Mouse (Mus musculus) heart, embryonic 16.5 days (tissue): ENCODE results near the gene Ppip5k2. TPM values are rescaled to one million over a fixed set of nuclear protein-coding genes. Genes with fewer than 3 reads are reported as not detected.

Source experiments
- ATAC-seq: fragments of 200-750 bp; cut with Nextera tagmentation; replicated peaks from 2 replicates; pipeline ENCODE4 v1.8.0; 2017; ENCODE audit warnings: moderate number of reproducible peaks; ENCODE audit not compliant: insufficient read depth, low FRiP score; ENCODE audit errors: extremely low read depth
- H3K27ac ChIP-seq: fragments of 300-500 bp; sonication (generic); 2 replicates; pipeline ENCODE4 v1.5.1; 2014; ENCODE audit warnings: mild to moderate bottlenecking, low read length, control low read depth, moderate library complexity
- H3K27me3 ChIP-seq: fragments of 300-500 bp; sonication (generic); 2 replicates; pipeline ENCODE4 v1.6.1; 2014; ENCODE audit warnings: low read length, mixed read lengths; ENCODE audit not compliant: control insufficient read depth, insufficient read depth
- H3K36me3 ChIP-seq: fragments of 300-500 bp; sonication (generic); 2 replicates; pipeline ENCODE4 v1.6.1; 2014; ENCODE audit not compliant: control insufficient read depth, insufficient read depth
- H3K4me1 ChIP-seq: fragments of 300-500 bp; sonication (generic); 2 replicates; pipeline ENCODE4 v1.6.1; 2014; ENCODE audit warnings: low read length, mixed read lengths; ENCODE audit not compliant: control insufficient read depth, insufficient read depth
- H3K4me2 ChIP-seq: fragments of 300-500 bp; sonication (generic); 2 replicates; pipeline ENCODE4 v1.6.1; 2014; ENCODE audit warnings: low read depth, mild to moderate bottlenecking, control low read depth, low read length
- H3K4me3 ChIP-seq: fragments of 300-500 bp; sonication (generic); 2 replicates; pipeline ENCODE4 v1.5.1; 2014; ENCODE audit warnings: mild to moderate bottlenecking, control low read depth, low read length
- H3K9ac ChIP-seq: fragments of 300-500 bp; sonication (generic); 2 replicates; pipeline ENCODE4 v1.6.1; 2014; ENCODE audit warnings: low read length, control low read depth
- H3K9me3 ChIP-seq: fragments of 300-500 bp; sonication (generic); replicated peaks from 2 replicates; pipeline ENCODE4 v1.6.1; 2016; ENCODE audit warnings: low read length; ENCODE audit not compliant: control insufficient read depth
- WGBS: fragments of 180-500 bp; shearing (Covaris S2); extraction: QIAGEN DNeasy Blood & Tissue Kit; methylation state at CpG from one replicate; pipeline ENCODE4 v1.1.7; 2014; 5-methylcytosine and 5-hydroxymethylcytosine counted together
- polyA plus RNA-seq: library from polyadenylated mRNA; unstranded; fragments of >200 nt; fragmentation: Nextera tagmentation; extraction: Ambion mirVana; gene quantifications from 2 replicates; pipeline ENCODE4 v1.2.1, GENCODE M21; 2015

Ppip5k2 gene
- 50.6 and 51.5 TPM in 2 replicates for polyA plus RNA-seq

GRCm38 (mm10) chr1:97769904-97770753 lies at the start of gene Ppip5k2, which contains the start of gene Gin1:
Gene Ppip5k2, minus strand, starts transcription at chr1:97770411.
Gene Gin1, plus strand, starts transcription at chr1:97770172.
- WGBS, result under 1% methylated on average over 66 of the region's 66 CpGs

GRCm38 (mm10) chr1:97809255-97809912 lies 39.2 kb upstream of the Ppip5k2 start:
- no peaks in the 10 kb centered on the region for H3K27me3 ChIP-seq
- 32% methylated on average over 2 of the region's 2 CpGs for WGBS
- no peak overlapping the region for H3K4me2 ChIP-seq
- no peak for ATAC-seq
- no peaks in the 10 kb centered on the region for H3K36me3 ChIP-seq
- no peak overlapping the region for H3K27ac ChIP-seq
- H3K9me3 ChIP-seq, result no peaks in the 10 kb centered on the region
- H3K4me3 ChIP-seq, result no peak overlapping the region
- no peak overlapping the region for H3K9ac ChIP-seq
- no peaks in the 10 kb centered on the region for H3K4me1 ChIP-seq

More at GRCm38 (mm10) chr1:97769904-97770753, at the start of gene Ppip5k2, which contains the start of gene Gin1:
- Histone ChIP-seq H3K4me1 (peaks cover 13% of the 10 kb centered on the region), H3K9ac (peak within 1 kb of the TSS; percentile 95), H3K27ac (peak within 1 kb of the TSS; percentile 93), H3K36me3 (no peaks in the 10 kb centered on the region), H3K4me2 (peak within 1 kb of the TSS; percentile 73), H3K9me3 (no peaks in the 10 kb centered on the region), H3K4me3 (peak within 1 kb of the TSS; percentile 96), H3K27me3 (no peaks in the 10 kb centered on the region)
- ATAC-seq, result peak; percentile 98

DNA sequence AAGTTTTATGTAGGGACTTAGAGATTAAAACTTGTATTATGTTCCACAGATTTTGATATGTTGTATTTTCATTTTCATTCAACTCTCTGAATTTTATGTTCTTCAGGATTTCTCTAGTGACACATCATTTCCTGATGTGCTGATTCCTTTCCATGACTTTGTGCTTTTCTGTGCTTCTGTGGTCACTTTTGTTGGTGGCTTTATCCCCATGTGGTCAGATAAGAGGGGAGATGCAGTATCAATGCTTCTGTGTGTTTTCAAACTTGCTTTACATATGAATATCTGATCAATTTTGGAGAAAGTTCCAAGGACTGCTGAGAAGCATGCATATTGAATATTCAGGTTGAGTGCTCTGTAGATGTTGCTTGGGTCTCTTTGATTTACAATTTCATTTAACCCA lies 34.3 kb upstream of the Ppip5k2 start:
- no peaks in the 10 kb centered on the region for H3K27me3 ChIP-seq
- H3K9me3 ChIP-seq, result peaks cover 9% of the 10 kb centered on the region
- no peak overlapping the region for H3K4me2 ChIP-seq
- no peak for ATAC-seq
- H3K9ac ChIP-seq, result no peak overlapping the region
- 0 out of 2 replicates have a peak, but pooled peaks cover 3% of the 10 kb centered on the region for H3K4me1 ChIP-seq
- no peak overlapping the region for H3K4me3 ChIP-seq
- no peak overlapping the region for H3K27ac ChIP-seq
- H3K36me3 ChIP-seq, result no peaks in the 10 kb centered on the region; the same call in 1 of the 2 replicates

- Histone ChIP-seq H3K9ac (no peak overlapping the region), H3K4me2 (peak overlapping the region; percentile 51)
- 30% methylated on average over 4 of the region's 4 CpGs for WGBS
Measured at GRCm38 (mm10) chr1:97802207-97802902, 32.1 kb upstream of the Ppip5k2 start.

DNA sequence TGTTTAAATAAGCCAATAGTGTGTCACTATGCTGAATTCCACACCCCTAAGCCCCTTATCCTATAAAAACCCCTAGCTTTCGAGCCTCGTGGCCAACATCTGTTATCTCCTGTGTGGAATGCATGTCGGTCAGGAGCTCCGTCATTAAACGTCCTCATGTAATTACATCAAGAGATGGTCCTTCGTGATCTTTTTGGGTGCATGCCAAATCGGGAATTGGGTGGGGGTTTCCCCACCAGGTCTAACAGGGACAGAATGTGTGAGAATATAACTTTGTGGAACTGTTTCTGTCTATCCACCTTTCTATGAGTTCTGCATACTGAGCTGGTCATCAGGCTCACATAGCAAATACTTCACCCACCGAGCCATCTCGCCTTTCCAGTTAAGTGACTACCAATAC lies 25.7 kb upstream of the Ppip5k2 start:
- H3K4me1 ChIP-seq, result no peaks in the 10 kb centered on the region
- H3K4me3 ChIP-seq, result no peak overlapping the region
- no peak overlapping the region for H3K9ac ChIP-seq
- WGBS, result 53% methylated on average over 9 of the region's 9 CpGs
- no peak for ATAC-seq
- H3K36me3 ChIP-seq, result no peaks in the 10 kb centered on the region; the same call in 1 of the 2 replicates
- H3K4me2 ChIP-seq, result no peak overlapping the region
- H3K9me3 ChIP-seq, result peaks cover 9% of the 10 kb centered on the region
- H3K27me3 ChIP-seq, result no peaks in the 10 kb centered on the region
- H3K27ac ChIP-seq, result no peak overlapping the region

More at GRCm38 (mm10) chr1:97802207-97802902, 32.1 kb upstream of the Ppip5k2 start:
- H3K27me3 ChIP-seq, result no peaks in the 10 kb centered on the region
- H3K4me1 ChIP-seq, result 0 out of 2 replicates have a peak, but pooled peaks cover 3% of the 10 kb centered on the region
- no peak for ATAC-seq
- H3K27ac ChIP-seq, result no peak overlapping the region
- 0 out of 2 replicates have a peak overlapping the region, but pooled peaks have one; percentile 22 for H3K4me3 ChIP-seq
- H3K36me3 ChIP-seq, result no peaks in the 10 kb centered on the region; the same call in 1 of the 2 replicates
- peaks cover 9% of the 10 kb centered on the region for H3K9me3 ChIP-seq

DNA sequence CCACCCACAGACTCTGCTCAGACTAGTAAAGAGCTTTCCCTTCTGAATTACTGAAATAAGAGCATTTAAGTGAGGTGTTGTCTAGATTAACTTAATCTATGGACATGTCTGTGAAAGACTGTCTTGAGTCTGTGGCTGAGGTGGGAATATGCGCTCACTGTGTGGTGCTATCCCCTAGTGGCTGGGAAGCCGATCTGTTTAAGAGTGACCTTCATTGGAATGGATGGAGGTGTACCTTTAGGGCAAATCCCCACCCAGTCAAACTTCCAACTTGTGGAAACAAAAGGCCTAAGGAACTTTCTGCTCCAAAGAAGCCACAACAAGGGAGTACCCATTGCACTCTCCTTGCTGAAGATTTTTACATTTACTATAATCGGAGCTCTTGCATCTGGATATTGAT lies 23.9 kb upstream of the Ppip5k2 start:
- Histone ChIP-seq H3K9me3 (no peaks in the 10 kb centered on the region), H3K9ac (no peak overlapping the region), H3K4me2 (no peak overlapping the region), H3K36me3 (no peaks in the 10 kb centered on the region; the same call in 1 of the 2 replicates), H3K4me1 (0 out of 2 replicates have a peak, but pooled peaks cover 1% of the 10 kb centered on the region), H3K27ac (no peak overlapping the region), H3K27me3 (no peaks in the 10 kb centered on the region), H3K4me3 (no peak overlapping the region)
- no peak for ATAC-seq
- WGBS, result 86% methylated on average over 3 of the region's 3 CpGs

GRCm38 (mm10) chr1:97788490-97788889 lies 18.3 kb upstream of the Ppip5k2 start:
- Histone ChIP-seq H3K4me2 (0 out of 2 replicates have a peak overlapping the region, but pooled peaks have one; percentile 26), H3K4me3 (no peak overlapping the region), H3K36me3 (peaks cover 5% of the 10 kb centered on the region; the same call in 1 of the 2 replicates), H3K9ac (no peak overlapping the region), H3K4me1 (0 out of 2 replicates have a peak, but pooled peaks cover 4% of the 10 kb centered on the region), H3K27ac (peak overlapping the region; percentile 77), H3K9me3 (no peaks in the 10 kb centered on the region), H3K27me3 (no peaks in the 10 kb centered on the region)
- ATAC-seq, result peak; percentile 91
- 33% methylated on average over 2 of the region's 2 CpGs for WGBS

DNA sequence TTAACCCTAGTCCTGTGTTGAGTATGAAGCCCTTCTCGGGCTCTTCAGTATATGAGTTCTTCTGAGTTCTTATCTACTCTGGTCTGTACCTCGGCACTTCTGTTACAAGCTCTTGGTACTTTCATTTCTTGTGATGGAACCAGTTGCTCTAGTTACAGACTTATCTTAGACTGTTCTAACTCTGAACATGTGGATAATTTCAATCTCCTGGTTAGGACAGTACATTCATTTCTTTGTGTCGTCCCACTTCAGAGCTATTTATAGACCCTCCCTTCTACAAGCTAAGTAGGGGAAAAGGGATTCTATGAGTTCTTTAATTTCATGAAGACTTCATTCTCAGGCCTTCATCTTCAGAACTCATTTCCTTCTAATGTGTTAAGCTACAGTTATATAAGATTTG lies 17.5 kb upstream of the Ppip5k2 start:
- 0 out of 2 replicates have a peak, but pooled peaks cover 4% of the 10 kb centered on the region for H3K4me1 ChIP-seq
- H3K27me3 ChIP-seq, result no peaks in the 10 kb centered on the region
- 30% methylated on average over 3 of the region's 3 CpGs for WGBS
- peaks cover 5% of the 10 kb centered on the region; the same call in 1 of the 2 replicates for H3K36me3 ChIP-seq
- ATAC-seq, result peak; percentile 37; the same call in 1 of the 2 replicates
- H3K4me2 ChIP-seq, result no peak overlapping the region
- H3K27ac ChIP-seq, result peak overlapping the region; percentile 82
- H3K9ac ChIP-seq, result no peak overlapping the region
- no peaks in the 10 kb centered on the region for H3K9me3 ChIP-seq
- no peak overlapping the region for H3K4me3 ChIP-seq
